Mouse (Mus musculus) heart, adult 2 months (tissue): ENCODE results near the gene Actn4. TPM values are rescaled to one million over a fixed set of nuclear protein-coding genes. Genes with fewer than 3 reads are reported as not detected.

ENCODE experiments used
- DNase-seq, 2 experiments: peaks; one replicate each; pipeline ENCODE4 v3.0.0; 2021
- H3K27ac ChIP-seq: fragments of 200-600 bp; 2 replicates; pipeline ENCODE4 v1.8.1; 2022
- H3K27me3 ChIP-seq: fragments of 200-500 bp; 2 replicates; pipeline ENCODE4 v1.6.1; 2012; ENCODE audit warnings: mild to moderate bottlenecking, low read length, inconsistent platforms, mixed read lengths; ENCODE audit not compliant: control insufficient read depth, insufficient read depth
- H3K36me3 ChIP-seq: fragments of 200-500 bp; 2 replicates; pipeline ENCODE4 v1.6.1; 2012; ENCODE audit warnings: low read length, inconsistent platforms; ENCODE audit not compliant: control insufficient read depth, insufficient read depth
- H3K4me1 ChIP-seq: fragments of 200-500 bp; 2 replicates; pipeline ENCODE4 v1.6.1; 2011; ENCODE audit warnings: low read length; ENCODE audit not compliant: control insufficient read depth, insufficient read depth
- H3K4me3 ChIP-seq: fragments of 200-600 bp; 2 replicates; pipeline ENCODE4 v1.8.1; 2022
- H3K79me2 ChIP-seq: fragments of 200-500 bp; replicated peaks from 2 replicates; pipeline ENCODE4 v1.6.1; 2012; ENCODE audit warnings: mild to moderate bottlenecking, inconsistent platforms, low read length, moderate library complexity, mixed read lengths; ENCODE audit not compliant: control insufficient read depth, insufficient read depth
- H3K9ac ChIP-seq: fragments of 200-500 bp; 2 replicates; pipeline ENCODE4 v1.6.1; 2012; ENCODE audit warnings: low read depth, mild to moderate bottlenecking, control low read depth, inconsistent platforms, low read length, mixed read lengths
- CTCF ChIP-seq: fragments of 200-600 bp; IDR thresholded peaks from 2 replicates; pipeline ENCODE4 v1.8.1; 2022; ENCODE audit warnings: antibody characterized with exemption, mild to moderate bottlenecking, moderate library complexity
- EP300 ChIP-seq: fragments of 200-500 bp; IDR thresholded peaks from 2 replicates; pipeline ENCODE4 v1.6.1; 2011; ENCODE audit warnings: low read depth, low read length, control low read depth; ENCODE audit not compliant: insufficient read depth
- POLR2A ChIP-seq: fragments of 200-500 bp; IDR thresholded peaks from 2 replicates; pipeline ENCODE4 v1.6.1; 2011; ENCODE audit warnings: mild to moderate bottlenecking, low read depth, low read length, control low read depth; ENCODE audit not compliant: insufficient read depth
- WGBS: fragments of 180-500 bp; shearing (Covaris S2); methylation state at CpG from one replicate; pipeline ENCODE4 v1.1.7; 2018; 5-methylcytosine and 5-hydroxymethylcytosine counted together
- intact Hi-C: fragments of 180-260 bp; cut with DNase I; formaldehyde crosslinking; loops from one replicate; pipeline ENCODE4 v1.15.1; 2025
- polyA plus RNA-seq: library from polyadenylated mRNA; depleted of rRNA; stranded (reverse); fragments of >200 nt; gene quantifications from 2 replicates; pipeline ENCODE4 v1.2.3, GENCODE M21; 2012; rRNA removed
- total RNA-seq, 2 experiments: library from RNA; stranded (reverse); gene quantifications; 2 replicates each; pipeline ENCODE4 v1.2.3; 2021

Gene Actn4
- total and polyA plus RNA-seq, 3 experiments, result 66.1 to 123 (median 85.7) TPM

GRCm38 (mm10) chr7:28847273-28847672, 114.9 kb downstream of the Actn4 start:
- intact Hi-C loops, result no loop called here
- H3K27ac ChIP-seq, result no peak overlapping the region
- H3K36me3 ChIP-seq, result no peaks in the 10 kb centered on the region
- no peaks in the 10 kb centered on the region for H3K27me3 ChIP-seq
- no peaks in the 10 kb centered on the region for H3K79me2 ChIP-seq
- no peak for DNase-seq
- TF ChIP-seq EP300, result no peak
- TF ChIP-seq POLR2A, result no peak
- no peak for TF ChIP-seq CTCF
- no peaks in the 10 kb centered on the region; the same call in 1 of the 2 replicates for H3K4me1 ChIP-seq
- no peak overlapping the region for H3K9ac ChIP-seq
- H3K4me3 ChIP-seq, result no peak overlapping the region
- 80% methylated on average over 1 of the region's 1 CpGs for WGBS

Other genes starting within 250 kb of the Actn4 start
- under 1 TPM; 0.37 to 0.57 TPM for gene Fbxo17, start 245.5 kb downstream of the Actn4 start, total RNA-seq
- gene Fbxo17, start 245.5 kb downstream of the Actn4 start, polyA plus RNA-seq, result 1.7 and 2.0 TPM in 2 replicates
- 10 to 100 TPM; 47.8 to 57.3 TPM for gene Mrps12, start 220.5 kb downstream of the Actn4 start, total RNA-seq
- 36.3 and 51.9 TPM in 2 replicates for gene Mrps12, start 220.5 kb downstream of the Actn4 start, polyA plus RNA-seq
- 10 to 100 TPM; 13.7 to 14.2 TPM for gene Sars2, start 220.3 kb downstream of the Actn4 start, total RNA-seq
- 18.5 and 20.2 TPM in 2 replicates for gene Sars2, start 220.3 kb downstream of the Actn4 start, polyA plus RNA-seq
- gene Ccer2, start 206.2 kb downstream of the Actn4 start, total RNA-seq, result not detected
- not detected in 2 replicates for gene Ccer2, start 206.2 kb downstream of the Actn4 start, polyA plus RNA-seq
- gene Sirt2, start 195.6 kb downstream of the Actn4 start, total RNA-seq, result 10 to 100 TPM; 78.8 to 92.3 TPM
- gene Sirt2, start 195.6 kb downstream of the Actn4 start, polyA plus RNA-seq, result 82.9 and 103 TPM in 2 replicates
- 10 to 100 TPM; 25.1 to 31.6 TPM for gene Nfkbib, start 194.8 kb downstream of the Actn4 start, total RNA-seq
- gene Nfkbib, start 194.8 kb downstream of the Actn4 start, polyA plus RNA-seq, result 18.7 and 27.8 TPM in 2 replicates
- 1 to 10 TPM; 1.3 to 2.0 TPM for gene Rinl, start 173.4 kb downstream of the Actn4 start, total RNA-seq
- 3.2 and 3.3 TPM in 2 replicates for gene Rinl, start 173.4 kb downstream of the Actn4 start, polyA plus RNA-seq
- gene Hnrnpl, start 153.8 kb downstream of the Actn4 start, total RNA-seq, result 100 to 1,000 TPM; 192 to 206 TPM
- gene Hnrnpl, start 153.8 kb downstream of the Actn4 start, polyA plus RNA-seq, result 208 and 348 TPM in 2 replicates
- gene Ech1, start 137.1 kb downstream of the Actn4 start, total RNA-seq, result 1,000 to 10,000 TPM; 1,826 to 2,229 TPM
- 2,087 and 2,697 TPM in 2 replicates for gene Ech1, start 137.1 kb downstream of the Actn4 start, polyA plus RNA-seq
- gene Lgals4, start 128.5 kb downstream of the Actn4 start, total RNA-seq, result 10 to 100 TPM; 18.5 to 27.6 TPM
- gene Lgals4, start 128.5 kb downstream of the Actn4 start, polyA plus RNA-seq, result 63.6 and 121 TPM in 2 replicates
- under 1 TPM in 1 of 2 experiments, not detected in 1; 0.61 TPM for gene Lgals7, start 98.5 kb downstream of the Actn4 start, total RNA-seq
- gene Lgals7, start 98.5 kb downstream of the Actn4 start, polyA plus RNA-seq, result 1.6 and 4.0 TPM in 2 replicates
- under 1 TPM; 0.23 to 0.39 TPM for gene Capn12, start 80.9 kb downstream of the Actn4 start, total RNA-seq
- gene Capn12, start 80.9 kb downstream of the Actn4 start, polyA plus RNA-seq, result 0.49 and 0.61 TPM in 2 replicates
- 100 to 1,000 TPM; 156 to 177 TPM for gene Eif3k, start 19.5 kb upstream of the Actn4 start, total RNA-seq
- 221 and 283 TPM in 2 replicates for gene Eif3k, start 19.5 kb upstream of the Actn4 start, polyA plus RNA-seq
- 1 to 10 TPM in 1 of 2 experiments, under 1 TPM in 1; 0.91 to 1.1 TPM for gene Map4k1, start 19.7 kb upstream of the Actn4 start, total RNA-seq
- gene Map4k1, start 19.7 kb upstream of the Actn4 start, polyA plus RNA-seq, result 2.7 and 3.4 TPM in 2 replicates
- under 1 TPM; 0.08 to 0.18 TPM for gene Ryr1, start 162.8 kb upstream of the Actn4 start, total RNA-seq
- under 0.01 and 0.06 TPM in 2 replicates for gene Ryr1, start 162.8 kb upstream of the Actn4 start, polyA plus RNA-seq
- gene Rasgrp4, start 172.5 kb upstream of the Actn4 start, total RNA-seq, result 1 to 10 TPM; 1.4 TPM
- gene Rasgrp4, start 172.5 kb upstream of the Actn4 start, polyA plus RNA-seq, result 2.2 and 3.6 TPM in 2 replicates
- gene Fam98c, start 193.9 kb upstream of the Actn4 start, total RNA-seq, result 10 to 100 TPM; 10.4 to 12.7 TPM
- gene Fam98c, start 193.9 kb upstream of the Actn4 start, polyA plus RNA-seq, result 16.3 and 18.0 TPM in 2 replicates
- under 1 TPM; 0.18 to 0.29 TPM for gene Ggn, start 207.9 kb upstream of the Actn4 start, total RNA-seq
- gene Ggn, start 207.9 kb upstream of the Actn4 start, polyA plus RNA-seq, result 0.35 and 0.43 TPM in 2 replicates
- gene Spred3, start 208.1 kb upstream of the Actn4 start, total RNA-seq, result 1 to 10 TPM in 1 of 2 experiments, under 1 TPM in 1; 0.52 to 1.0 TPM
- 1.2 and 1.6 TPM in 2 replicates for gene Spred3, start 208.1 kb upstream of the Actn4 start, polyA plus RNA-seq
- gene Psmd8, start 218.4 kb upstream of the Actn4 start, total RNA-seq, result 100 to 1,000 TPM; 103 to 116 TPM
- gene Psmd8, start 218.4 kb upstream of the Actn4 start, polyA plus RNA-seq, result 120 and 191 TPM in 2 replicates